Mouse (Mus musculus): Measurements from ENCODE around the gene Spi1. TPM values are rescaled to one million over a fixed set of nuclear protein-coding genes. Genes with fewer than 3 reads are reported as not detected.

Spi1 gene
- polyA plus RNA-seq, 1 experiment: 4.1 TPM

DNA sequence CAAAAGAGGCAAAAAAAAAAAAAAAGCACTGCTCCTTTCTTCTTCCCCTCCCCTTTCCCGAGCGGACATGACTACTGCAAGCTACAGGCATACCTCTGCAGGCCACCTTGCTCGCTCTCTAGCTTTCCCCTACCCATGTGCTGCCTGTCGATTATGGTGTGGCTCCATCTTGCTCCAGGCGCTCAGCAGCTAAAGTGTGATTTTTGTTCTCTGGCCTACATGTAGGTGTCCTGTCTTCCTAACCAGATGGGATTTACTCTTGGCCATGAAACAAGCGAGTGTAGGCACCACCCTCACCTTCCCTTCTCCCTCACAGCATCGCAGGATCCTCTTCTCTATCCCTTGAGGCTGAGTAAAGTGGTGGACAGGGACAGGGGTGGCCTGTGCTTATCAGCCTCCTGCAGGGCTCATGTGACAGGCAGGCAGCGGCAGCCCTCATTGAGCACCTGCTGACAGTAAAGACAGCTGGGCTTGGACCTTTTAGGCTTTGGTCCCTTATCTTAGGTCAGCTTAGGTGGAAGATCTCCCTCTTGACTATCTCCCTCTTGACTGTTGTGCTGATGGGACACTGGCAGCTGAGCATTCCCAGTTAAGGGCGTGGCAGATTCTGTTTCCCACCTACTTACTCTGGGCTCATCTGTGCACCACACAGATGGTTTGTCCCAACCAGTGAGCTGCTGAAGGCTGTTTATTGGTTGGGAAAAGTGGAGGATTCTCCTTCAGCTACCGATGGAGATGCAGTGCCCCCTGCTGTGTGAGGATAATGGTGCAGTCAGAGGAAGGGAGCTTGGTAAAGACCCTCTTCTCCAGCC is 21.4 kb upstream of the Spi1 start:
- no peak overlapping the region for H3K4me3 ChIP-seq (replicated peaks; ENCODE audit: insufficient read depth, low read depth, low read length)
- H3K27ac ChIP-seq (ENCODE audit: insufficient read depth, low read length): no peak overlapping the region
- peak in 1 of 2 experiments; percentile 40 for DNase-seq
- peaks cover 4% of the 10 kb centered on the region; the same call in 1 of the 2 replicates for H3K4me1 ChIP-seq (ENCODE audit: control insufficient read depth, insufficient read depth, low read length)
- H3K27me3 ChIP-seq (ENCODE audit: control insufficient read depth, insufficient read depth, low read length): no peaks in the 10 kb centered on the region
- WGBS: 77% methylated on average over 10 of the region's 10 CpGs
- TF ChIP-seq CTCF (IDR thresholded peaks at IDR 0.05; ENCODE audit: borderline replicate concordance, insufficient read depth, low read depth, low read length) (peak; percentile 56; the same call in 1 of the 2 replicates), POLR2A (IDR thresholded peaks at IDR 0.05; ENCODE audit: borderline replicate concordance, insufficient read depth, low read length) (0 out of 2 replicates have a peak, but pooled peaks have one; percentile 12)

GRCm38 (mm10) chr2:91061849-91062481 is 20.2 kb upstream of the Spi1 start:
- DNase-seq: no peak
- peaks cover 10% of the 10 kb centered on the region for H3K4me1 ChIP-seq (ENCODE audit: control insufficient read depth, insufficient read depth, low read length)
- TF ChIP-seq POLR2A (IDR thresholded peaks at IDR 0.05; ENCODE audit: borderline replicate concordance, insufficient read depth, low read length): no peak
- no peak for TF ChIP-seq CTCF (IDR thresholded peaks at IDR 0.05; ENCODE audit: borderline replicate concordance, insufficient read depth, low read depth, low read length)
- no peaks in the 10 kb centered on the region for H3K27me3 ChIP-seq (ENCODE audit: control insufficient read depth, insufficient read depth, low read length)
- H3K27ac ChIP-seq (ENCODE audit: insufficient read depth, low read length): no peak overlapping the region
- H3K4me3 ChIP-seq (replicated peaks; ENCODE audit: insufficient read depth, low read depth, low read length): no peak overlapping the region
- 60% methylated on average over 6 of the region's 6 CpGs for WGBS

- no peak overlapping the region for H3K27ac ChIP-seq (ENCODE audit: insufficient read depth, low read length)
- no peaks in the 10 kb centered on the region for H3K27me3 ChIP-seq (ENCODE audit: control insufficient read depth, insufficient read depth, low read length)
- 90% methylated on average over 16 of the region's 16 CpGs for WGBS
- no peak for DNase-seq
- H3K4me3 ChIP-seq (replicated peaks; ENCODE audit: insufficient read depth, low read depth, low read length): no peak overlapping the region
- H3K4me1 ChIP-seq (ENCODE audit: control insufficient read depth, insufficient read depth, low read length): peaks cover 13% of the 10 kb centered on the region
- TF ChIP-seq CTCF (IDR thresholded peaks at IDR 0.05; ENCODE audit: borderline replicate concordance, insufficient read depth, low read depth, low read length): no peak
- no peak for TF ChIP-seq POLR2A (IDR thresholded peaks at IDR 0.05; ENCODE audit: borderline replicate concordance, insufficient read depth, low read length)
Observed at GRCm38 (mm10) chr2:91062779-91063606, 19.2 kb upstream of the Spi1 start.

GRCm38 (mm10) chr2:91064211-91064610 is 18.0 kb upstream of the Spi1 start:
- Histone ChIP-seq H3K27me3 (ENCODE audit: control insufficient read depth, insufficient read depth, low read length) (no peaks in the 10 kb centered on the region), H3K4me3 (replicated peaks; ENCODE audit: insufficient read depth, low read depth, low read length) (no peak overlapping the region), H3K27ac (ENCODE audit: insufficient read depth, low read length) (no peak overlapping the region), H3K4me1 (ENCODE audit: control insufficient read depth, insufficient read depth, low read length) (peaks cover 18% of the 10 kb centered on the region)
- no peak for DNase-seq
- TF ChIP-seq POLR2A (IDR thresholded peaks at IDR 0.05; ENCODE audit: borderline replicate concordance, insufficient read depth, low read length) (no peak), CTCF (IDR thresholded peaks at IDR 0.05; ENCODE audit: borderline replicate concordance, insufficient read depth, low read depth, low read length) (no peak)
- 84% methylated on average over 6 of the region's 6 CpGs for WGBS

GRCm38 (mm10) chr2:91065544-91065943 is 16.6 kb upstream of the Spi1 start:
- H3K27ac ChIP-seq (ENCODE audit: insufficient read depth, low read length): no peak overlapping the region
- TF ChIP-seq CTCF (IDR thresholded peaks at IDR 0.05; ENCODE audit: borderline replicate concordance, insufficient read depth, low read depth, low read length): peak; percentile 61
- no peak for TF ChIP-seq POLR2A (IDR thresholded peaks at IDR 0.05; ENCODE audit: borderline replicate concordance, insufficient read depth, low read length)
- H3K4me3 ChIP-seq (replicated peaks; ENCODE audit: insufficient read depth, low read depth, low read length): no peak overlapping the region
- peaks cover 18% of the 10 kb centered on the region for H3K4me1 ChIP-seq (ENCODE audit: control insufficient read depth, insufficient read depth, low read length)
- DNase-seq: peak; percentile 49 to 54
- H3K27me3 ChIP-seq (ENCODE audit: control insufficient read depth, insufficient read depth, low read length): no peaks in the 10 kb centered on the region
- 39% methylated on average over 3 of the region's 3 CpGs for WGBS

- DNase-seq: peak; percentile 49 to 61
- 12% methylated on average over 3 of the region's 3 CpGs for WGBS
- H3K27ac ChIP-seq (ENCODE audit: insufficient read depth, low read length): no peak overlapping the region
- TF ChIP-seq CTCF (IDR thresholded peaks at IDR 0.05; ENCODE audit: borderline replicate concordance, insufficient read depth, low read depth, low read length) (no peak), POLR2A (IDR thresholded peaks at IDR 0.05; ENCODE audit: borderline replicate concordance, insufficient read depth, low read length) (no peak)
- H3K4me1 ChIP-seq (ENCODE audit: control insufficient read depth, insufficient read depth, low read length): peaks cover 20% of the 10 kb centered on the region
- no peaks in the 10 kb centered on the region for H3K27me3 ChIP-seq (ENCODE audit: control insufficient read depth, insufficient read depth, low read length)
- H3K4me3 ChIP-seq (replicated peaks; ENCODE audit: insufficient read depth, low read depth, low read length): no peak overlapping the region
Observed at GRCm38 (mm10) chr2:91066455-91066854, 15.7 kb upstream of the Spi1 start.

DNA sequence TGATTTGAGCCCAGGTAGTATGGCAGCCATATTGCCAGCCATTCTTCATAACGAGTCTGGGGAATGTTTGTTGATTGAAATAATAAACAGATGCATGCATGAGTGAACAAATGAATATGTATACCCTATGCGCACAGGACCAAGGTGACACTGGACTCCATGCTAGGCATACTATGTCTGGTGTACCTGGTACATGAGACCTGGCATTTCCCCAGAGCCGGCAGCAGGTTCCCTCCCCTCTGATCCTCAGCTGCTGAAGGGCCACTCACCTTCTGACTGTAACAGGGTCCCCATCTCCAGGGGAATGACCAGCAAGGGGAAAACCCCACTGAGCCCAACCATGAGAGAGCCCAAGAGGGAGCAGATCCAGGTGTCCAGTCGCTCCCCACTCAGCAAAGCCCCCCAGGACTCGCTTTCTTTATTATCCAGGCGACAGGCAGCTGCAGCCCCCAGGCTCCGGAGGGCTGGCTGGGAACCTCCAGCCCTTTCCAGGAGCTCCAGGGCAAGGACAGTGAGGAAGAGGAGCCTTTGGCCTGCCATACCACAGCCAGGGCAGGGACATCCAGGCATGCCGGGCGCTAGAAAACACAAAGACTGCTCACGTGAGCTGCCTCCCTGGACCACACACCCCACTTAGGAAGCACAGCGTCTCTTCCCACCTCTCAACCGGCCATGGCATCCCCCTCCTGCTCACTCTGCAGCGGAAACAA is 13.9 kb upstream of the Spi1 start:
- WGBS: 49% methylated on average over 13 of the region's 13 CpGs
- Histone ChIP-seq H3K27ac (ENCODE audit: insufficient read depth, low read length) (no peak overlapping the region), H3K4me3 (replicated peaks; ENCODE audit: insufficient read depth, low read depth, low read length) (peak overlapping the region; percentile 91), H3K27me3 (ENCODE audit: control insufficient read depth, insufficient read depth, low read length) (no peaks in the 10 kb centered on the region), H3K4me1 (ENCODE audit: control insufficient read depth, insufficient read depth, low read length) (peaks cover 20% of the 10 kb centered on the region)
- DNase-seq: no peak
- TF ChIP-seq CTCF (IDR thresholded peaks at IDR 0.05; ENCODE audit: borderline replicate concordance, insufficient read depth, low read depth, low read length): no peak
- no peak for TF ChIP-seq POLR2A (IDR thresholded peaks at IDR 0.05; ENCODE audit: borderline replicate concordance, insufficient read depth, low read length)
